Mouse (Mus musculus) ovary, postnatal 10 days (tissue): ENCODE results near the gene Camta1.
"Not testable (repeated sequence)": the region's sequence is repeated elsewhere in the genome, so short reads cannot be mapped to it uniquely, and the experiment has no call there.

ENCODE experiments used
- DNase-seq: peaks from one replicate; pipeline ENCODE4 v3.0.0; 2022; ENCODE audit warnings: low spot score

Gene Camta1

DNA sequence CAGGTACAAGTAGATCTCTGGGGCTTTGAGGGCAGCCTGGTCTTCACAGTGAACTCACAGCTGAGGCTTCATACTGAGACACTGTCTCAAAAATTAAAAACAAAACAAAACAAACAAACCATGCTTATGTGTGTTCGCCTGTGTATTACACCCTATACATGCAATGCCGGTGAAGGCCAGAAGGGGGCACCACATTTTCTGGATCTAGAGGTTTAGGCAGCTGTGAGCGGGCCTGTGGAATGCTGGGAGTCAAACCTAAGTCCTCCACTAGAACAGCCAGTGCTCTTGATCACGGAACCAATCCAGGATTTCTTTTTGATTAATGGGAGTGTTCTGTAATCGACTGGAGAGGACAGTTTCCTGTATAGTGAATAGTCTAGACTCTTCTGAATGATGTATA, 935.8 kb downstream of the Camta1 start:
- DNase-seq: no peak

DNA sequence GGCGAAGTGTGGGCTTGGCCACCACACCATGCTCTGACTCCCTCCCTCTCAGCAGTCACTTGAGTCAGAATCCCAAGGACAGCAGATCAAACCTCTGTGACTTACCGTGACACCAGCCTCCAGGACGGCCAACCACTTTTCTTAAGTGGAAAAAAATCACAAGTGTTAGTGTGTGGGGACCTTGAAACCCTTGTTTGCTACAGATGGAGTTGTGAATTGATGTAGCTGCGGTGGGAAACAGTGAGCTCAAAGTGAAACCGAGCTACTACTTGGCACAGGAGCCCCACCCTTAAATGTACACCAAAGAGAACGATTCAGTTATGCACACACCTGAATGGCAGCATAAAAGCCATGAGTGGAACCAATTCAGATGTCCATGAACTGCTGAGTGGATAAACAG, 936.7 kb downstream of the Camta1 start:
- DNase-seq: no peak

DNA sequence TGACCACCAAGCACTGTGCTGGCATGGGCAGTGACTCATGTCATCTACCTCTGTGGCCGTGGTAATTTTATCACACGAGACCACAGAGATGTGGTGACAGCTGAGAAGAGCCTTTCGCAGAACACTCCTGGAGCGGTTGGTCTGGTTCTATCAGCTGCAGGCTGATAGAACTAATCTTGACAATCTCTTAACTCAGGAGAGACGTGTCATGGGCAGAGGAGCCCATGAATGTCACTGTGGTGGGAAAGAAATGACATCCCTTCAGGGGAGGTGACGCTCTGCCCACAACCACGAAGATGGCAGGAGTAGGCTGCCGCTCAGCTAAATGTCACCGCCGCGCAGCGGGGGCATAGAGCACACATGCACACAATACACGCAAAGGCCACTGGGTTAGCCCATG, 937.4 kb downstream of the Camta1 start:
- DNase-seq: no peak

DNA sequence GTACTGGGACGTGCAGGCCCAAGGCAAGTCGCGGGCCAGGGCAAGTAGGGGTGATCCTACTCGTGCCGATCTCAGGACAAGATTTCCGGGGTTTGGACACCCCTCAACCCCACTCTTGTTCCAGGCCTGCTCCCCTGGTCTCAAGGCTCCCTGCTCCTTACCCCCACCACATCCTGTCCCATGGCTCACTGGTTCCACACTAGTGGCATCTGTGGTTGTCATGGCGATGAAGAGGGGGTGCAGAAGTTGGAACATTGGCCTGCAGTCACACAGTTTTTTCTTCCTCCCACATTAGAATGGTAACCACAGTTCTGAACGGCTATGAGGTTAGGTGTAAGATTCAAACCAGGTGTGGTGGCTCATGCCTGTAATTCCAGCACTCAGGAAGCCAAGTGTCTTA, 940.5 kb downstream of the Camta1 start:
- no peak for DNase-seq

DNA sequence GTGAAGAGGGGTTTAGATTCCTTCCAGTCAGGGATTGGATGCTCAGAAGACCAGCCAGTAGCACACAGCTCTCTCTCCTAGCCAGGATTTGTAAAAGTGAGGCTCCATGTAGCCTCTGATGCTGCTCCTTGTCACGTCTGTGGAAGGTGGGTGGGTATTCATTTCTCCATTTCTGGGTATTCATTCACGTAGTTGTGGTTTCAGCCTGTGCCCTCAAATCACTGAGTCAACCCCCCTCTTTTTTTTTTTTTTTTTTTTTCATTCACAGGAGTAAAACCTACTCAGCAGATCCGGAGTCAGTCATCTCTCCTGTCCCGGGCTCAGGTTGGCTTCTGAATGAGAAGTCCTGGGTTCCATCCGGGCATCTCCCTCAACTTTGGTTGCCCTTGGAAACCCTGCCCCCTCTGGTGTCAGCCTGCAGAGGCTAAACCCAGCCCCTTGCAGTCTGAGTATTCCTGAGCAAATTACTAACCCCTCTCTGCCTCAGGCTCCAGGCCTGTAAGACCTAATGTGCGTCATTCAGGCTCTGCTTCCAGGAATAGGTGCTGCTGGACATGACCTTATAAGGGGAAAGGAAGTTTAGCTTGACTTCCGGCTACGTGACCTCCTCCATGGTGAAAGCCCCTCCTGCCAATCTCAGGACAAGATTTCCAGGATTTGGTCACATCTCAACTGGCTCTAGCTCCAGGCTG, 944.2 kb downstream of the Camta1 start:
- no peak for DNase-seq

DNA sequence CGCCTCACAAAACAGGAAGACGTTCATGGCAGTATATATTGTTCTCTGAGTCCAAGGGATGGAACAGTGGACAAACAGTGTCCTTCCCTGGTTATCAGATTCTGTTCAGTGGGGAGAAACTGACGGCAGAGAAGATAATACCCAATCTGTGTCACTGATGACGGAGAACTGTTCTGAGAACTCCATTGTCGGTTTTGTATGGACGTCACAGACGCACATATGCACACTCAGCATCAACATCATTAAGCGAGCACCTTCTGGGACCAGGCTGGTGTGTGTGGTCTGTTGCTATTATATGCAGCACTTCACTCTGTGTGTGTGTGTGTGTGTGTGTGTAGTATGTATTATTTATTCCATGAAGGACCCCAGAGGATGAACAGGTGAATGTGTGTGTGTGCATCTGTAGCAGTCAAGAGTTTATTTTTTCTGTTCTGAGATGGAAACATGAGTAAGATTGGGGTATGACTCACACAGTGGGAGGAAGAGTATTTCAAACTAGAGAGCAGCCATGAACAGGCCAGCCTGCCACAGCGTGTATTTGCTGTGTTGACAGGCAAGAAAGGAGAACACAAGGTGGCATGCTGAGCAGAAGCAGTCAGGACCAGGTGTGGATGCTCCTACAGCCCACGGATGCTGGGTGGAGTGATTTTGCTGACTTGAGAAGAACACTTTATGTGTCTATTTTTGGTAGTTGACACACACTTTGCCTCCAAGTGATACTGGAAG, 946.3 kb downstream of the Camta1 start:
- no peak for DNase-seq

DNA sequence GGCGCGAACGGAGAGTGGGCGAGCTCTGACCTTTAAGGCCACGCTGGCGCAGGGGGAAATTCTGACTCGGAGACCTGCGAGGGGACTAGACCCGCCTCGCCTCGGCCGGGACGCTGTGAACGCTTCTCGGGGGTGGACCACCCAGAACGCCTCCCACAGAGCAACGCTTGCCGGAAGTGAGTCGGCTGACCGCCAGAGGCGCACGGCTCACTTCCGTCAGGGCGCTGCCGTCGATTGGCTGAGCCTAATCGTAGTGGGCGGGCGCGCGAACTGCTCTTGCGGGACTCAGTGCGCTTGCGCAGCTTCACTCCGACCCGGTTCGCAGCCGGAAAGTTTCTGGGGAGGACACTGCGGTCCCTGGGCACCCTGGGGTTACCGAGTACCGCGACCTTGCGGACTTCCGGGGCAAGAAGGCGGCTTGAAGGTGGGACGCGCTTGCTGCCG, 947.4 kb downstream of the Camta1 start, which contains the start of the genes Park7 and Tnfrsf9:
Gene Park7 (minus strand): TSS at position 148 of the 444 bp plus-strand sequence.
Gene Tnfrsf9 (plus strand): TSS at position 273 of the 444 bp plus-strand sequence.
- peak; percentile 87 for DNase-seq

DNA sequence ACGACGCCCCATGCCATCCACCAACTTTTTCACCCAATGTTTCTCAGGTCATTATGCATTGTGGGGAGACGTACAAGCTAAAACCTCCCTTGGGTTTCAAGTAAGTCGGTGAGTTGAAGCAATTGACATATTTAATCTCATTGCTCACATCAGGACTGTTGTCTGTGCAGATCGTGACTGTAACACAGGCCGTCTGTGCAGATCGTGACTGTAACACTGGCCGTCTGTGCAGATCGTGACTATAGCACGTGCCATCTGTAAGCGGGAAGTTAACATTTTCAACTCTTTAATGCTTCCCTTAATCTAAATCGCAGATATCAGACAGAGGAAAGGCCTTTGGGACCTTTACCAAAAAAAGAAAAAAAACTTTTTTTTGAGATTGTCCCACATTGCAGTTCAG, 947.9 kb downstream of the Camta1 start:
- no peak for DNase-seq

DNA sequence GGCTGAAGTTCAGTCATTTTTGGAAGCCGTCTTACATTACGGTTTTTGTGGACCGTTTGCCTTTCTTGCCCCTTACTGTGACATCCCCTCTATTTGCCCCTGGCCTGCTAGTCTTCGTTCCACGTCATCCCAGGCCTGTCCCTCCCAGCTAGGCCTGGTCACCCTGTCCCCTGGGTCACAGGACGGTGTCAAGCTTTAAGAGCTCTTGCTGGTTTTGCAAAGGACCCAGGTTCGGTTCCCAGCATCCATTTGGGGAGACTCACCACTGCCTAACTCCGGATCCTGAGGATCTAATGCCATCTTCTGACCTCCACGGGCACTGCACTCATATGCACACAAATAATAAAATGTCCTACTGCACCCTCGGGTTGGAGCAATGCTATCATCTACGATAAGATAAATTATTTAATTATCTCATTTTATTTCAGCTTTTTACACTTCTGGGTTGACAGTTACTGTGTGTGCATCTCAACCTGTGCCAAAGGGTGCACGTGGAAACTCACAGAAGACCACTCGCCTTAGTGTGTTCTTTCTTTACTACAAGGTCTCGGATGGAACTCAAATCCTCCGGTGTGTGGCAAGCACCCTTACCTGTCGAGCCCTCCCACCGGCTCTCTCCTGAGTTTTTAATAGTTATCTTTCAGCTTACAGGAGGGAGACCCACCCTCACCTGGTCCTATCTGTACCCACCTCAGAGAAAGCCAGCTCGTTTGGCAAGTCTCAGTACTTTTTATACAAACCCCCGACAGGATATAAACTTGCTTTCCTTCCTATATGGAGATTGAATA, 951.3 kb downstream of the Camta1 start:
- DNase-seq: no peak

DNA sequence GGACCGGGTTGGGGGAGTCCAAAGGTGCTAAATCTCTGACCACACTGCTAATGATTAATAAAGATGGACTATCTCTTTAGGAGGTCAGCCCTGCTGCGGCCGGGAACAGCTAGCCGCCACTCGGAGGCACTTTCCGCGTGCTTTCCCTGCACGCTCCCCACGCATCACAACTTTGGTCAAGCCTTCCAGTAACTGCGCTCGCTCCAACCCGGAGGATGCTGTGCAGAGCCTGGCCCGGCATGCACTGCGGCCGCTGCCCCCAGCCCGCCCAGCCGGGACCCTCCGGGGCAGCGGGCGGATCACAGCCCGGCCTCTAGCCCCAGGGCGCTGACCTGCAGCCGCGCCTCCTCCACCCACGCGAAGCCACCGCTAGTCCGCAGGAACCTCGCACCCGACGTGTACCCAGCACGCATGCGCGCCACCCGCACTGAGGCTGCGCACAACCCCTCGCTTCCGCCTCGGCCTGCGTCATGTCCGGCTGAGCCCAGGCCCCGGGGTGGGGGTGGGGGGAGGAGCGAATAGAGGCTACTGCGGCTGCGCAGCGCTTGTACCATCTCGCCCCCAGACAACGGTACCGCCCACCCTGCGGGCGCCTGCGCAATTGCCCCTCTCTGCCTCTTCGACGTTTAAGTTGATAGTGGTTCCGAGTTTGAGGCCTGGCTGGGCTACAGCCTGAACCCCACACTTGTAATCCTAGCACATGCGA, 952.1 kb downstream of the Camta1 start:
- DNase-seq: peak; percentile 100

DNA sequence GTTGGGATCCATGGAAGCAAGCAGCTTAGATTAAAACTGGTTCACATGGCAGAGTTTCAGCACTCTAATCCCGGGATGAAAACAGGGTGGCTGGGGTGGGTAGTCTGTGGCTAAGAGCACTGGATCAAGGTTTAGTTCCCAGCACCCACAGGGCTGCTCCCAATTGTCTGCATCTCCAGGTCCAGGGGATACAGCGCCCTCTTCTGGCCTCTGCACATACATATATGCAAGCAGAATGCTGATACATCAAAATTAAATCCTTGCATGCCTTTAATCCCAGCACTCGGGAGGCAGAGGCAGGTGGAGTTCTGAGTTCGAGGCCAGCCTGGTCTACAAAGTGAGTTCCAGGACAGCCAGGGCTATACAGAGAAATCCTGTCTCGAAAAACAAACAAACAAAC, 953.2 kb downstream of the Camta1 start:
- not testable (repeated sequence) for DNase-seq

DNA sequence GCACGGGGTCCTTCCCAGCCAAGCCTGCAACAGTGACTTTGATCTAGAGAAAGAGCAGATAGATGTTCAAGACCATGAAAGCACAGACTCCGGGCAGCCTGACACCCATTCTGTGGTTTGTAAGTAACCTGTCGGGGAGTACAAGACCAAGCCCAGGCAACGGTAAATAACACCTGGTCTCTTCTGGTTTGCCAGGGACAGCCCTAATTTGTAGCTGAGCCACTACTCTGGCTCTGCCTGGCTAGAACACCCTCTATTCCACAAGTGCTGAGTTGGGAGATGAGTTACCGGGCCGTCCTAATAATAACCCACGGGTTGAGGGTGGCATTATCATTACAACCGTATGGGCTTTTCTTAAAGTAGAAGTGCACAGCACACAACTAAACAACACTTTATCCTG, 954.6 kb downstream of the Camta1 start:
- no peak for DNase-seq

DNA sequence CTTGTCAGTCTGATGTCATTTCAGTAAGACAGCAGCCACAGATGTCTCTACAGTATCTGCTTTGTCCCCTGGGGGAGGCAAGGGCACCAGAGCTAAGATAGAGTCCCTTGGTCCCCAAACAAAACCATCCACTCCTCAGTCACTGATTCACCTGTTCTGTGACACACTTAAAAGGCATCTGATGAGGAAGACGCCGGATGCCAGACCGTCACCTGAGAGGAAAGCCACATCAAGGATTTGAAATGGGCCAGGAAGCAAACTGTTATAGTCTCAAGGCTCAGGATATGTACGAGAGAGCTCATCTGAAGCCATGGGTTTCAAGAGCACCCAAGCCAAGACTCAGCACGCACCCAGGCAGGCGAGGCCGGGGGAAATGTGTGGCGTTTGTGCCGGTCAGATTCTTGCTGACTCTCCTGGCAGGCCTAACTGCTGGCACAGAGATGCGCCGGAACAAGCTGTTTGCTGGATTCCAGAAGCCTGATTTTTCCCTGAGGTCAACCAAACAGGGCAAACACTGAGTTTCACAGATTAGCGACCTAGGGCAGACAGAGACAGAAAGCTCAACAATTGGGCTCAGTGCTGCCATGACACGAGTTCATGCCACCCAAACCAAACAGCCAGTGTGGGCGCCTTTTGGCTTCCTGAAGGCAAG, 958.5 kb downstream of the Camta1 start:
- no peak for DNase-seq

DNA sequence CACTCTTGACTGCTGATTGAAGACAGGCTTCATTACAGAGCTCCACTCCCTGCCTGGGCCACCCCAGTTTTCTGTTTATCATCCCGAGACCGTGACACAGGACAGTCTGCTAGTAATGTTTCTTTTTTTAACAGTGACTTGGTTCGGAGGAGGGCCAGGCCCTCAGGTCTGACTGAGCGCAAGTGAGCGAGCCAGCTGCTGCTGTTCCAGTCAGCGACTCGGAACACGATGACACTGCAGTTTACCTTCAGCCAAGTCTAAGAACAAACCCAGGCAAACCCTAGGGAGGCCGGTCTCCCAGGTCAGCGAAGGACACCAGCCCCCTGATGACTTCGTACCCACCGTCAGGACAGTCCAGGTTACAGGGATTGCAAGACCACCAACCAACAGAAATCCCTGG, 959.6 kb downstream of the Camta1 start:
- DNase-seq: no peak

DNA sequence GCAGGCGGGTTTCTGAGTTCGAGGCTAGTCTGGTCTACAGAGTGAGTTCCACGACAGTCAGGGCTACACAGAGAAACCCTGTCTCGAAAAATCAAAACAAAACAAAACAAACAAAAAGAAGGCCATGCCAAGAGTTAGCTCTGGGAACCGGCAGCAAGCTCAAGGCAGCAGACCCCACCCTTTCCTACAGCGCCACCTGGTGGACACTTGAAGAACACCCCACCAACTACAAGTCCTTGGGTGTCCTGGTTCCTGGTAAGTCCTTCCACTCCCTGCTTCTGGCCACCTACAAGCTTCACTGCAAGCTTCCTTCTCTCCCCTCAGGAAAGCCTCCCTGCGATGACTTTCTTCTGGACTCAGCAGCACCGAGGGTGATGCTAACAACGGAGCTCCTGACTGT, 960.0 kb downstream of the Camta1 start:
- peak; percentile 35 for DNase-seq

DNA sequence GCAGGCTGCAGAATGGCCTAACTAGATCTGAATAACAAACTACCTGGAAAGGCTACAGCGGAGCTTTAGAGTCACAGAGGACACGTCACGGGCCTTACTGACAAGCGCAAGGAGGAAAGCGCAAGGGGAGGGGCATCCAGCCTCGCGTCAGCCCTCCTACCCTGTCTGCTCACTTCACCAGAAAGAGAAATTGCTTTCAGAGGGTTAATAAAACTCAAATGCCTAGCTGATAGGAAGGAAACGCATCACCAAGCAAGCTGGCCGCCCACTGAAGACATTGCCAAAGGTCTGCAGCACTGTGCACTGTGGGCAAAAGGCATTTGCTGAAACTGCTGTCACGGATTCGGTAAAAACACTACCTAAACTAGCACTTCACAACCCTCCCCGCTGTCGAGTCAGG, 961.2 kb downstream of the Camta1 start:
- no peak for DNase-seq

DNA sequence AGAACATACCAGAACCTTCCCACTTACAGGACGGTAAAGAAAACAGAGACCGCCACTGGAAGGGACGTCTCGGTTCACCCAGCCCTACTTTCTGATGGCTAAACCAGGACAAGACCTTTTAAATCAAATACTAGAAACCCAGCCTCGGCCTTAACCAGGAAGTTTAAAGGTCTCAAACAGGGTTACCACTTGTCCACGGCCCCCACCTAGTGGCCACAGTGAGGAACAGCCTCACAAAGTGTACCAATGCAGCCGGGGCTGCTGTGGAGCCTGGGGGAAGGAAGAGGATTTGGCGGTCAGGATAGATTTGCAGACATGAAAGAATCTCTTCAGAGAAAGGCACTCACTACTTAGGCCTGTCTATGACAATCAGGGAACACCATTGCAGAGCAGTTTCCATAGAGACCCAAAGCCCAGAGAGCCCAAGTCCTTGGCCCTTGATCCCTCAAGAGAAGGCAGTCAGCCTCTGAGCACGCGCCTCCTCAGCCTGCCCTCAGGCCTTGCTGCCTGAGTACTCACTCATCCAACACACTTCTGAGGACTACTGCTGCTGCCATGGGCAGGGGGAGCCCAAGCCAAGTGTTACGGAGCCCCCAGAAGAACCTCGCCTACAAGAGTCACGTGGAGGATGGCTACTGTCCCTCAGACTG, 962.8 kb downstream of the Camta1 start:
- DNase-seq: peak; percentile 58

DNA sequence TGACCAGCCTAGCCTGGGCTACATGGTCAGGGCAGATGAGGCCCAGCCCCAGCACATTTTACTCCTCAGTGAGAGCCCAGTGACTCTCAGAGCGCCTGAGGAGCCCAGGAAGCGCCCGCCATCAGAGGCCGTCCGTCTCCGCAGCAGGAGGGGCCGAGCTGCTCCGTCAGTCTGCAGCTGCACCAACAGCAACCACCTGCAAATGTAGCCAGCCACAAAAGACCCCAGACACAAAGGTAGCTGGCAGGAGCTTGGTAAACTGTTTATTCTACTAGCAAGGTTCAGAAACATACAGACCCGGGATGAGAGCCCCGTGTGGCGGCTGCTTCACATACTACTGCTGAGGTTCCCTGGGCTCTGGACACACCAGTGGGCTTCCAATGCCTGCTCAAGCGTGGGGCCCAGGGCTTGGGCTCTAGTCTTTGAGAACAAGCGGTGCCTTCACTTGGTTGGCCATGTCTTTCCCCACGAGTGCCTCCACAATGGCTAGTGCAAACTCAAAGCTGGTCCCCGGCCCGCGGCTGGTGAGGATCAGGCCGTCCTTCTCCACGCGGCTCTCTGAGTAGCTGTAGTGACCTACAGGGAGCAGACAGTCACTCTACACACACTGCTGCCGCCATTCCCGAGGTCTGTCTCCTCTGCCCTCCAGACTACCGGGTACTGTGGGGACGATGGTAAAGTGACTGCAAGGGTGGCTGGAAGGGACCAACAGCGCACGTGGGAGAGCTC, 964.6 kb downstream of the Camta1 start:
- no peak for DNase-seq

DNA sequence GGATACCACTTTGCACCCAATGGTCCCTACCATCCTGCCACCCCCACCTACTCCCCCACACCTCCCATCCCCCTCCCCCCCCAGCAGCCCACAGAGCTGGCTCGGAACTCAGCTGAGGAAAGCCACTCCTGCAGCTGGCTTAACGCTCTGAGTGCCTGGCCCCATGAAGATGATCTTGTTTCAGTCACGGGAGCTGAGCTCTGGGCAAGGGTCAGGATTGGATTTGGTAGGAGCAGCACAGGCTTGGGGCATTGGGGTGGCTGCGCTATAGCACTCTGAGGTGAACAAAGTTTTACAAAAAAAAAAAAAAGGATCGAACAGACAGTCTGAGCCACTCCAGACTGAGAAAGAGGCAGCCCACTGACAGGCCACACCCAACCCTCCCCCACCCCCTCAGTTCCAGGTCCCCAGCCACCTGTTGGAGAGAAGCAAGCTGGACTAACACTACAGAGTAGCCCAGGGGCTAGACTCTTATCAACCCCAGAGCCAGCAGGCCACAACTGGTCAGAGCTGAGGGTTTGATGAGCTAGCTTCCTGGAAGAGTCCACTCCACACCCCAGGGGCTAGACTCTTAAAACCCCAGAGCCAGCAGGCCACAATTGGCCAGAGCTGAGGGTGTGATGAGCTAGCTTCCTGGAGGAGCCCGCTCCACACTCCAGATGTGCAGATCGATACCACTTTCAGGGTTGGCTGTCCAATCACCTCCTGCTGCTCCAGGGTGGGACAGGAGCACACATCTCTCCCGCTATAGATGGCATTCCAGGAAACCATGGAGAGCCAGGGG, 966.8 kb downstream of the Camta1 start:
- no peak for DNase-seq

DNA sequence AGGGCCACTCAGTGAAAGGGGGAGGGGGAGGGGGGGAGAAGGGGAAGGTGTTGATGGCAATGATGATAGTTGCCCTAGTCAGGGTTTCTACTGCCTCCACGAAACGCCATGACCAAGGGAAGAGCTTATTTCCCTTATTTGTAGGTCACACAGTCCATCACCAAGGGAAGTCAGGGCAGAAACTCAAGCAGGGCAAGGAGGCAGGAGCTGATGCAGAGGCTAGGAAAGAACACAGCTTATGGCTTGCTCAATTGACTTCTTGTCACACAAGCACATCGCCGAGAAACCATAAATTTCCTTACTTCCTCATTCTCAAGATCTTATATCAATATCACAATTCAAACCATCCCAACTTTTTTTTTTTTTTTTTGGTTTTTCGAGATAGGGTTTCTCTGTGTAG, 970.4 kb downstream of the Camta1 start:
- DNase-seq: no peak
